In genomic region chr9:55041389-55041788, GRCm38 (mm10) we compare ENCODE assay signal across 22 mouse cellular contexts. TPM values are rescaled to one million over a fixed set of nuclear protein-coding genes. Genes with fewer than 3 reads are reported as not detected.
DNase-seq lines count a peak whose midpoint lies in the region; ATAC-seq lines count a peak whose summit lies in the region.
"Had no signal": no experiment of that assay in that cellular context is flagged by ENCODE, and none has a peak within 500 bp of the region (broad histone marks: within the 10 kb centered on the region; RNA-seq: fewer than 3 reads in every experiment).

No protein-coding gene starts in this region.

- H3K4me3 ChIP-seq in hindbrain, embryonic 15.5 days: no peak overlapping the region
- H3K4me3 ChIP-seq in hindbrain, embryonic 12.5 days: no peak overlapping the region
- H3K4me3 ChIP-seq: heart, embryonic 13.5 days; kidney, embryonic 15.5 days; limb, embryonic 13.5 days; liver, embryonic 12.5 days; midbrain, embryonic 10.5 days had no signal

- no peak overlapping the region for H3K9ac ChIP-seq in hindbrain, embryonic 15.5 days
- no peak overlapping the region for H3K9ac ChIP-seq in hindbrain, embryonic 12.5 days
- H3K9ac ChIP-seq: heart, embryonic 13.5 days; kidney, embryonic 15.5 days; limb, embryonic 13.5 days; liver, embryonic 12.5 days had no signal

- DNase-seq in cerebellum, postnatal 14 days: peak; percentile 67
- DNase-seq in cerebellum, adult 9-11 months: no peak
- DNase-seq in left cerebral cortex, postnatal 4 days: peak; percentile 87
- no peak for DNase-seq in left cerebral cortex, adult 11 months (ENCODE audit: low spot score)
- peak; percentile 16 for DNase-seq in brain, adult 2 months (ENCODE audit: low read depth, low spot score)
- DNase-seq in heart, adult 8-10 months (ENCODE audit: low spot score): no peak
- DNase-seq: adrenal gland, postnatal 14 days; gastrocnemius, postnatal 25 days; heart, adult 18-20 months; heart, postnatal 14 days; kidney, adult 11 months; kidney, postnatal 36 days; lung, adult 18-20 months; lung, postnatal 10 days; thymus, postnatal 14 days had no signal

- no peaks in the 10 kb centered on the region for H3K36me3 ChIP-seq in hindbrain, embryonic 15.5 days
- H3K36me3 ChIP-seq in hindbrain, embryonic 12.5 days: no peaks in the 10 kb centered on the region
- H3K36me3 ChIP-seq: heart, embryonic 13.5 days; kidney, embryonic 15.5 days; limb, embryonic 13.5 days; liver, embryonic 12.5 days; midbrain, embryonic 10.5 days had no signal

- 42% methylated on average over 2 of the region's 2 CpGs for WGBS in hindbrain, embryonic 15.5 days
- WGBS in hindbrain, embryonic 12.5 days: 52% methylated on average over 2 of the region's 2 CpGs

- H3K27me3 ChIP-seq in hindbrain, embryonic 15.5 days: no peaks in the 10 kb centered on the region
- H3K27me3 ChIP-seq in hindbrain, embryonic 12.5 days: peaks cover 5% of the 10 kb centered on the region; the same call in 1 of the 2 replicates

- H3K4me1 ChIP-seq in hindbrain, embryonic 15.5 days (replicated peaks): peaks cover 11% of the 10 kb centered on the region
- H3K4me1 ChIP-seq in hindbrain, embryonic 12.5 days: peaks cover 5% of the 10 kb centered on the region; the same call in 1 of the 2 replicates
- H3K4me1 ChIP-seq: heart, embryonic 13.5 days; kidney, embryonic 15.5 days; limb, embryonic 13.5 days had no signal

- H3K4me2 ChIP-seq in hindbrain, embryonic 15.5 days: no peak overlapping the region
- no peak overlapping the region for H3K4me2 ChIP-seq in hindbrain, embryonic 12.5 days (replicated peaks)
- H3K4me2 ChIP-seq: heart, embryonic 13.5 days; kidney, embryonic 15.5 days; limb, embryonic 13.5 days; liver, embryonic 12.5 days had no signal

- peak; percentile 65; the same call in 1 of the 2 replicates for ATAC-seq in hindbrain, embryonic 15.5 days (ENCODE audit: low FRiP score, low read depth)
- no peak for ATAC-seq in hindbrain, embryonic 12.5 days (ENCODE audit: low FRiP score)
- ATAC-seq: liver, embryonic 12.5 days had no signal

- H3K27ac ChIP-seq in hindbrain, embryonic 15.5 days (replicated peaks): no peak overlapping the region
- H3K27ac ChIP-seq in hindbrain, embryonic 12.5 days: no peak overlapping the region
- H3K27ac ChIP-seq: heart, embryonic 13.5 days; kidney, embryonic 15.5 days; limb, embryonic 13.5 days; liver, embryonic 12.5 days; midbrain, embryonic 10.5 days had no signal

- intact Hi-C loops in left cerebral cortex, postnatal 4 days (cut with DNase I): no loop called here

- H3K9me3 ChIP-seq in hindbrain, embryonic 15.5 days: no peaks in the 10 kb centered on the region
- no peaks in the 10 kb centered on the region for H3K9me3 ChIP-seq in hindbrain, embryonic 12.5 days (replicated peaks)
- H3K9me3 ChIP-seq: heart, embryonic 13.5 days; kidney, embryonic 15.5 days; liver, embryonic 12.5 days; midbrain, embryonic 10.5 days had no signal

RNA-seq across cellular contexts. Expression of gene Chrnb4, which starts 7.2 kb away (rescaled TPM):
- polyA plus RNA-seq in hindbrain, embryonic 15.5 days (2015; fragmentation: Nextera tagmentation; extraction: Ambion mirVana): 1.2 and 1.4 TPM in 2 replicates
- polyA plus RNA-seq in hindbrain, embryonic 12.5 days (2016; fragmentation: Nextera tagmentation; extraction: Ambion mirVana): 1.5 and 2.0 TPM in 2 replicates
- total RNA-seq in left cerebral cortex, postnatal 4 days (2021): under 1 TPM in 1 of 2 experiments, not detected in 1; 0.08 TPM
- under 1 TPM in 1 of 4 experiments, not detected in 3; 0.06 TPM for total RNA-seq in heart, adult 8-10 months (2022)
- total RNA-seq: heart, postnatal 14 days had no signal

RNA-seq across cellular contexts. Expression of gene Chrna3, which starts 15.0 kb away (rescaled TPM):
- 15.5 and 18.5 TPM in 2 replicates for polyA plus RNA-seq in hindbrain, embryonic 15.5 days (2015; fragmentation: Nextera tagmentation; extraction: Ambion mirVana)
- 15.0 and 17.1 TPM in 2 replicates for polyA plus RNA-seq in hindbrain, embryonic 12.5 days (2016; fragmentation: Nextera tagmentation; extraction: Ambion mirVana)
- 1 to 10 TPM; 3.4 to 3.9 TPM for total RNA-seq in left cerebral cortex, postnatal 4 days (2021)
- not detected for total RNA-seq in heart, adult 8-10 months (2022)
- total RNA-seq: gastrocnemius, postnatal 25 days; heart, adult 18-20 months had no signal

Comparison
In these comparisons a context has a peak if more than half of its experiments do, and no peak if none do; other contexts are left out.
1. DNase-seq: peak in cerebellum, postnatal 14 days (2 of 2), left cerebral cortex, postnatal 4 days (single experiment) and brain, adult 2 months (single experiment); none in cerebellum, adult 9-11 months (single experiment), left cerebral cortex, adult 11 months (single experiment) and heart, adult 8-10 months (single experiment).
2. RNA of gene Chrna3, which starts 15.0 kb away (total RNA-seq): 3.4 to 3.9 TPM in left cerebral cortex, postnatal 4 days; not detected in heart, adult 8-10 months; every median in the first group is over 4 times any median in the second.